Mouse (Mus musculus) c-Kit-positive CD71-positive TER-119-positive erythroid progenitor cells, embryonic 14.5 days (primary cell): ENCODE results near the gene Gpr137c.

Experiments
- DNase-seq: peaks from one replicate; pipeline ENCODE4 v3.0.0-alpha.2; 2013; ENCODE audit warnings: low spot score

Gene Gpr137c

DNA sequence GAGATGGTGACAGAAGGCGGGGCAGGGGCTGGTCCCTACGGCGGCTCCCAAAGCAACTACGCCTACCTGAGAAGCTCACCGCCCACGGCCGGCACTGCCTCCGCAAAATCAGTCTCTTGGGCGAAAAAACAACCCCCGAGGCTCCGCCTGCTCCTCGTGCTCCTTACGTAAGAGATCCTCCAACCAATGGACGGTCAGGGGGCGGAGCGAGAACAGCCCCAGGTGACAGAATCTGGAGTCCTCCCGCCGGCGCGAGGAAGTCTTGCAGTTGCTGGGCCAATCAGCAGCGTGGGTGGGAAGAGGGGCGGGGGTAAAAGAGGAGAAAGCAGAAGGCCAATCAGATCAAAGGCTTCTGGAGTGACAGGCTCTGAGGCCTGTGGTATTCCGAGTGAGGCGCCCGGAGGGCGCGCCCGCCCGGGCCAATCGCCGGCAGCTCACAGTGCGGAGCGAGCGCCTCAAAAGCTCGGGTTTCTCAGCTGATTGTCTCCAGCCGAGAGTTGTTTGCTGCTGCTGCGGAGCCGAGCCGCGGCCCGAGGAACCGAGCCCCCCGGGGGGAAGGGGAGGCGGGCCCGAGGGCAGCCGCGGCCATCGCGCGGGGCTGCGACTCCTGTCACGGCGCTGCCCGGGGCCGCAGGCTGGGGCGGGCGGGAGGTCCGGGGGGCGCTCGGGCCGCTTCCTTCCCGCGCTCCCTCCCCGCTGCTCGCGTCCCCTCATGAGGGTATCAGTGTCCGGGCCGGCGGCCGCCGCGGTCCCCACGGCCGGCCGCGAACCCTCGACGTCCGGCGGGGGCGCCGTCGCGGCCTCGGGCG is at the start of gene Gpr137c:
Gene Gpr137c (plus strand): TSS at position 437 of the 809 bp plus-strand sequence.
- DNase-seq = peak; percentile 96

GRCm38 (mm10) chr14:45172260-45172659 is 47.3 kb upstream of the Gpr137c start:
- no peak for DNase-seq

GRCm38 (mm10) chr14:45175012-45175740 is 44.3 kb upstream of the Gpr137c start:
- DNase-seq = no peak

GRCm38 (mm10) chr14:45179186-45179585 is 40.3 kb upstream of the Gpr137c start:
- DNase-seq = no peak

DNA sequence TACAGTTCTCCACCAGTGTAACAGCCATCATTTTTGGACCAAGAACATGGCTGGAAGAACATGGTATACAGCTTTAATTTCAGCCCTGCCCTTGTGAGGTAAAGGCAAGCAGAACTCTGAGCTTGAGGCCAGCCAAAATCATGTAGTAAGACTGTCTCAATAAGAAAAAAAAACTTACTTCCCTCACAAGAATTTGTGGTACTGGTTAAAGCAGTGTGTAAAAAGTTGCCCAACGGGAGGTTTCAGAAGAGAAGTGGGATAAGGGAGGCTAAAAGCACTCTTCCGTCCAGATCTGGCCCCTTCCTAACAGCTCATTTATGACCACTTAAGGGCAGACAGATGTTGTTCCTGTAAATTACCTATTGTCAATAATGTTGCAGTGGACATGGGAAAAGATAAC is 39.9 kb upstream of the Gpr137c start:
- no peak for DNase-seq

DNA sequence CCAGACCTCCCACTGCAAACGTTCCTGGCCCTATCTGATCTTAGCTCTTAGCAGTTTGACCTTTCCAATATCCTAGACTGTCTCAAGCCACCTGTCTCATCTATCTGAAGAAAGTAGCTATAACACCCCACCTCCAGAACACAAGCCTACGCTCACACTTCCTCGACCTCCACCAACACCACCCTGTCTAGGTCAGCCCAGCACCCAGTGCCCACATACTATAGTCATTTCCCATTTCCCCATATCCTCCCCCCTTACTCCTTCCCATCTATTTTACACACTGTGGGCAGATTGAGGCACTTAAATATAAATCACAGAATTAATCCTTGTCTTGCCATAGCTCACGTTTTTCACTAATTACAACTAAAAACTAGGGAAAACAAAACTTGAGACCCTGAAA is 37.9 kb upstream of the Gpr137c start:
- DNase-seq = no peak

- DNase-seq = no peak
Measured at GRCm38 (mm10) chr14:45190999-45191398, 28.5 kb upstream of the Gpr137c start.

GRCm38 (mm10) chr14:45200607-45201006 is 18.9 kb upstream of the Gpr137c start:
- DNase-seq = no peak

GRCm38 (mm10) chr14:45210683-45211082 is 8.8 kb upstream of the Gpr137c start:
- no peak for DNase-seq

DNA sequence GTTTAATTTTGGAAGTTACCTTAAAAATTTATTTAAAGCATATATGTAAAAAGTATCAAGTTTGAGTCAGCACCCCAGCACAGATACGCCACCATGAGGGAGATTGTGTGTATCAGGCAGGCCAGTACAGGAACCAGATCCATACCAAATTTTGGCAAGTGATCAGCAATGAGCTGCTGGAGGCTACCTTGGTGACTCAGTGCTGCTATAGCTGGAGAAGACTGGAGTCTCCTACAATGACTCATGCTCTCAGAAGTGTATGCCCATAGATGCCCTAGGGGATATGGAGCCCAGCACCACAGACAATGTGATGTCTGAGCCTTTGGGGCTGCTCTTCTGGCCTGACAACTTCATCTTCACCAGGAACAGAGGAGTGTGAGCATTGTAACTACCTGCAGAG is 8.1 kb upstream of the Gpr137c start:
- no peak for DNase-seq

DNA sequence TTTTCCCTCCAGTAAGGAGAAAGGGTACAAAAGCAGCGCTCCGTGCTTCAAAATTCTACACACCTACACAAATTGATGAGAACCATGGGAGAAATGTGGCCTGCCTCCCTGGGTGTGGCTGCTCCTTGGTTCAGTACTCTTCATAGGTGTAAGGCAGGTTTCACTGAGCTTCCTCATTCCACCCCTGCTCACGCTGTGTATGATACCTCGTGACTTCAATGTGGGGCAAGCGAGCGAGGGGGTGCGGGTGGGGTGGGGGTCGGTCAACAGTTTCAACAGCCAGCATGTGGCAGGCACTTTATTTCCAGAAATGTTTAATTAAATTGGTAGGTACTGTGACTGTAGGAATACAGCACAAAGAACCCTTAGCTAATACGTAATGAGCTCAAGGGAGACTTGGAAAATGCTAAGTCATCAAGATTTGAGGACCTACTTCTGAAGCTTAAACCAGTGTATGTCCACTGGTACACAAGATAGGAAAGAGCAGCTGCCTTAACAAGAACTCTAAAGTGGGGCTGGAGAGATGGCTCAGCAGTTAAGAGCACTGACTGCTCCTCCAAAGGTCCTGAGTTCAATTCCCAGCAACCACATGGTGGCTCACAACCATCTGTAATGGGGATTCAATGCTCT is 2.7 kb upstream of the Gpr137c start:
- DNase-seq = no peak

- no peak for DNase-seq
Measured at GRCm38 (mm10) chr14:45217693-45218092, 1.8 kb upstream of the Gpr137c start.

- peak; percentile 42 for DNase-seq
Measured at GRCm38 (mm10) chr14:45220090-45220956, 806 bp downstream of the Gpr137c start, which contains the start of gene Txndc16. Gene Txndc16, minus strand, starts transcription at chr14:45220328.

DNA sequence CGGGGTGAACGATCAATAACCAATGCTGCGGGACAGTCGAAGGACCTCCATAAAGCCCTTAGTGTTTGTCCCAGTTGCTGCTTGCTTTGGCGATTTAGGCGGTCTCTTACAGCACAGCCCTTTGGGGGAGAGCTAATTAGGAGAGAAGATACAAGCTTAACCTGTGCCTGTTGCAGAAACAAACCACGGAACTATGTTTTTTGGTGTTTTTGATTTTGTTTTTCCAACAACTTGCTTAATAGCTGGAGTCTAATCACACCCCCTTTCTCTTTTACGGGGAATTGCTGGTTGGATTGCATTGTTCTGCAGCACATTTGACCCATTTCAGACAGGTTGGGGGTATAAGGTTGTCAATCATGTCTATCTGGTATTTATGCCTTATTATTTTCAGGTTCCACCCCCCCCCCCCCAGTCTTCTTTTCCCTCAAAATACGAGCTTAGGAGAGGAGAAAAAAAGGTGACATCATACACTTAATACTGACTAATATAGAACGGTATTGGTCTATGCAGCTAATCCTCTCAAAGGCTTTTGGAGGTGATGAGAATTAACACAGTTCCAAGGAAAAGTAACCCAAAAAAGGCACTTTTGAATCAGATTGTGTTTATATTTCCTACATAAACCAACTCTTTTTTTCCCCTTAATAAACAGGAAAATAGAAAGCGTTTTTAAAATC is 1.6 kb downstream of the Gpr137c start:
- DNase-seq = no peak

DNA sequence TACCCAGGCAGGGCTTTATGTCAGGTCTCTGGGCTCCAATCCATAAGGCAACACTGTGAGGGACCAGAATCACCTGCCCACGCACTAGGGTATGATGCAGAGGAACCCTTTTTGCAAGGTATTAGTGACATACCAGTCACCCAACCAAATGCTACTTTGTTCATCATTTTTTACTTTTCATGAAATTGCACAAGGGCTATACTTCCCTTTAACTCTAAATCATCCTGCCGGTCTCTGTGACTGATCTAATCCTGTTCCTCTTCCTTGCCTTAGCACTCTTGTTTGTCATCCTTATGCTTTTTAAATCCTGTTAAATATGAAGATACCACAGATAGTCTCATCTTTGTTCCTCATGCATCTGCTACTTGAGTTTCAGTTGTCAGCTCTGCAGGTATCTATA is 19.5 kb downstream of the Gpr137c start:
- no peak for DNase-seq

DNA sequence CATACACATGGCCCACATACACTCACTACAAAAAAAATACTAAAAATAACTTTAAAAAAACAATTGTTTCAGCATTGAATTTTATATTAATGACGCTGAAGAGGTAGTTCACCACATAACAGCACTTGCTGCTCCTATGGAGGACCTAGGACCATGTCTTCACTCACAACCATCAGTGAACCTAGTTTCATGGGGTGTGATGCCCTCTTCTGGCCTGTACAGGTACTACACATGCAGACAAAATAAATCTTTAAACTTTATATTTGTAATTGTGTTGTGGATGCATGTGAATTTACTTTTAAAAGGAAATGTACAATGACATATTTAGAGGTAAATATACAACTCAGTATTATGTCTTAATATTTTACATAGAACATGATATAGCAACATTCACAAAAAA is 22.1 kb downstream of the Gpr137c start:
- peak; percentile 9 for DNase-seq

GRCm38 (mm10) chr14:45251548-45252076 is 32.1 kb downstream of the Gpr137c start:
- no peak for DNase-seq

GRCm38 (mm10) chr14:45263831-45264592 is 44.5 kb downstream of the Gpr137c start:
- no peak for DNase-seq

DNA sequence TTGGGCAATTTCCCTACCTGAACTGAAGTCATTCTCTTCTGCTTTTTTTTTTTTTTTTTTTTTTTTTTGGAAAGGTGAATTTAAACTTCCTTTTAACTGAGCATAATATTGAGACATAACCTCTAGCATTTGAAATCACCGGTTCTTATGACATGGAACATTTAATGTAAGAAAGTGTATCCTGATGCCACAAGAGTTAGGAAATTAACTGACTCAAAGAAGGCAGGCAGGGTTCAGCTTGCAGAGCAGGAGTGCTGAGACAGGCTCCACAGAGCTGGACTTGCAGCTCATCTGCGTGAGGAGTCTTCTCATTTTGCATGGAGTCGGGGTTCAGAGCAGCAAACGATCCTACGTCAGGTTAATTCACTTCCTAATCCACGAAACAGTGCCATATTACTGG is 56.3 kb downstream of the Gpr137c start:
- DNase-seq = no peak

- no peak for DNase-seq
Measured at GRCm38 (mm10) chr14:45282066-45282465, 62.5 kb downstream of the Gpr137c start.
